Mouse (Mus musculus) ES-CJ7 (cell line): Measurements from ENCODE around the gene Pigp.

ENCODE experiments used
- DNase-seq: peaks from one replicate; pipeline ENCODE4 v3.0.0; 2011; ENCODE audit warnings: low read depth, low spot score

Gene Pigp

GRCm38 (mm10) chr16:94317752-94318151 is 53.9 kb downstream of the Pigp start:
- DNase-seq = no peak

- no peak for DNase-seq
These were observed 56.4 kb downstream of the Pigp start for GRCm38 (mm10) chr16:94315215-94315614.

- no peak for DNase-seq
These were observed 57.0 kb downstream of the Pigp start for GRCm38 (mm10) chr16:94314626-94315025.

- peak; percentile 96 for DNase-seq
These were observed 58.2 kb downstream of the Pigp start, which contains the start of gene Hlcs for GRCm38 (mm10) chr16:94313229-94314030. Gene Hlcs (minus strand): TSS chr16:94313571.

GRCm38 (mm10) chr16:94312663-94313228 is 58.9 kb downstream of the Pigp start:
- peak; percentile 87 for DNase-seq

GRCm38 (mm10) chr16:94311931-94312330 is 59.7 kb downstream of the Pigp start:
- DNase-seq = no peak

DNA sequence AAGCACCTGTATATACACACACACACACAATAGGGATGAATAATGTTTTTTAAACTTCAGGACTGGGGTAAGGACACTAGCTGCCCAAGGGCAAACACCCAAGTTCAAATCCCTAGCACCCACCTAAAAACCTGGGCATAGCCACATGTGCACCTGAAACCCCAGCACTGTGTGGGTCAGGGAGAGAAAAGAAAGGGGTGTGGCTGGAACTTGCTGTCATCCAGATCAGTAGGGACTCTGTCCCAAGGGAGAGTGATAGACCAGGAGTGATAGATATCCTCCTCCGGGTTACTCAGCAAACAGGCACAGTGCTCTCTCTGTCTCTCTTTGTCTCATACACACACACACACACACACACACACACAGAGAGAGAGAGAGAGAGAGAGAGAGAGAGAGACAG is 60.2 kb downstream of the Pigp start:
- DNase-seq = no peak

GRCm38 (mm10) chr16:94309025-94309424 is 62.6 kb downstream of the Pigp start:
- DNase-seq = no peak
